Mouse (Mus musculus): ENCODE results near the gene Bbof1. TPM values are rescaled to one million over a fixed set of nuclear protein-coding genes. Genes with fewer than 3 reads are reported as not detected.

Gene Bbof1
- total RNA-seq, 2 experiments from 2014 or later, result 7.4 to 11.9 TPM

- DNase-seq (ENCODE audit: low spot score in 2 of 2), result no peak
- intact Hi-C loops (cut with DNase I), result no loop called here
Observed at GRCm38 (mm10) chr12:84399135-84399534, 9.7 kb upstream of the Bbof1 start.

- intact Hi-C loops (cut with DNase I), result no loop called here
Observed at GRCm38 (mm10) chr12:84399663-84400062, 9.2 kb upstream of the Bbof1 start.

GRCm38 (mm10) chr12:84400068-84400467 is 8.8 kb upstream of the Bbof1 start:
- no peak for DNase-seq (ENCODE audit: low spot score in 2 of 2)
- intact Hi-C loops (cut with DNase I), result no loop called here

More at GRCm38 (mm10) chr12:84399663-84400062, 9.2 kb upstream of the Bbof1 start:
- no peak for DNase-seq (ENCODE audit: low spot score in 2 of 2)

GRCm38 (mm10) chr12:84400653-84401052 is 8.2 kb upstream of the Bbof1 start:
- intact Hi-C loops (cut with DNase I), result no loop called here
- DNase-seq (ENCODE audit: low spot score in 2 of 2), result no peak

- intact Hi-C loops (cut with DNase I), result no loop called here
- no peak for DNase-seq (ENCODE audit: low spot score in 2 of 2)
Observed at GRCm38 (mm10) chr12:84402923-84403322, 5.9 kb upstream of the Bbof1 start.

GRCm38 (mm10) chr12:84404541-84404940 is 4.3 kb upstream of the Bbof1 start:
- intact Hi-C loops (cut with DNase I), result no loop called here

GRCm38 (mm10) chr12:84407259-84407658 is 1.6 kb upstream of the Bbof1 start:
- no peak for DNase-seq (ENCODE audit: low spot score in 2 of 2)
- intact Hi-C loops (cut with DNase I), result loop anchor here (5.0 kb wide), 1 partner anchor 45 kb away; the partner anchor contains the start of genes Coq6 and Fam161b

More at GRCm38 (mm10) chr12:84404541-84404940, 4.3 kb upstream of the Bbof1 start:
- no peak for DNase-seq (ENCODE audit: low spot score in 2 of 2)

- intact Hi-C loops (cut with DNase I), result loop anchor here (5.0 kb wide), 1 partner anchor 46 kb away; the partner anchor contains the start of genes Coq6 and Fam161b
- peak; percentile 31 to 46 for DNase-seq (ENCODE audit: low spot score in 2 of 2)
Observed at GRCm38 (mm10) chr12:84407874-84408818, 725 bp upstream of the Bbof1 start.

- intact Hi-C loops (cut with DNase I), result loop anchor here (2.0 kb wide), 1 partner anchor 34 kb away; the partner anchor contains the start of genes Aldh6a1 and Lin52
- DNase-seq (ENCODE audit: low spot score in 2 of 2), result peak; percentile 87 to 88
Observed at GRCm38 (mm10) chr12:84416834-84417604, 8.1 kb downstream of the Bbof1 start, which contains the start of gene Rnf113a2. Rnf113a2 (plus strand) TSS chr12:84417196.

GRCm38 (mm10) chr12:84417605-84417922 is 8.7 kb downstream of the Bbof1 start:
- intact Hi-C loops (cut with DNase I), result loop anchor here (2.0 kb wide), 1 partner anchor 33 kb away; the partner anchor contains the start of genes Aldh6a1 and Lin52

GRCm38 (mm10) chr12:84423990-84424389 is 15.1 kb downstream of the Bbof1 start:
- DNase-seq (ENCODE audit: low spot score in 2 of 2), result no peak
- intact Hi-C loops (cut with DNase I), result no loop called here

More at GRCm38 (mm10) chr12:84417605-84417922, 8.7 kb downstream of the Bbof1 start:
- no peak for DNase-seq (ENCODE audit: low spot score in 2 of 2)

GRCm38 (mm10) chr12:84429825-84430224 is 21.0 kb downstream of the Bbof1 start:
- DNase-seq (ENCODE audit: low spot score in 2 of 2), result no peak

GRCm38 (mm10) chr12:84438697-84439096 is 29.8 kb downstream of the Bbof1 start:
- intact Hi-C loops (cut with DNase I), result no loop called here
- DNase-seq (ENCODE audit: low spot score in 2 of 2), result no peak

More at GRCm38 (mm10) chr12:84429825-84430224, 21.0 kb downstream of the Bbof1 start:
- intact Hi-C loops (cut with DNase I), result no loop called here

- DNase-seq (ENCODE audit: low spot score in 2 of 2), result no peak
- intact Hi-C loops (cut with DNase I), result no loop called here
Observed at GRCm38 (mm10) chr12:84442526-84442925, 33.7 kb downstream of the Bbof1 start.

- intact Hi-C loops (cut with DNase I), result no loop called here
- DNase-seq (ENCODE audit: low spot score in 2 of 2), result no peak
Observed at GRCm38 (mm10) chr12:84447386-84447785, 38.5 kb downstream of the Bbof1 start.

GRCm38 (mm10) chr12:84448181-84448580 is 39.3 kb downstream of the Bbof1 start:
- intact Hi-C loops (cut with DNase I), result no loop called here
- no peak for DNase-seq (ENCODE audit: low spot score in 2 of 2)

- intact Hi-C loops (cut with DNase I), result loop anchor here (2.0 kb wide), 1 partner anchor 33 kb away; the partner anchor contains the start of gene Rnf113a2
- no peak for DNase-seq (ENCODE audit: low spot score in 2 of 2)
Observed at GRCm38 (mm10) chr12:84449887-84450286, 41.0 kb downstream of the Bbof1 start.

- intact Hi-C loops (cut with DNase I), result loop anchor here (2.0 kb wide), 1 partner anchor 34 kb away; the partner anchor contains the start of gene Rnf113a2
- no peak for DNase-seq (ENCODE audit: low spot score in 2 of 2)
Observed at GRCm38 (mm10) chr12:84450351-84450717, 41.5 kb downstream of the Bbof1 start.

GRCm38 (mm10) chr12:84450718-84451646 is 42.1 kb downstream of the Bbof1 start, which contains the start of the genes Aldh6a1 and Lin52:
Aldh6a1 (minus strand) TSS chr12:84451004.
Lin52 (plus strand) TSS chr12:84451422.
- DNase-seq (ENCODE audit: low spot score in 2 of 2), result peak; percentile 96 to 100
- intact Hi-C loops (cut with DNase I), result loop anchor here (2.0 kb wide), 1 partner anchor 34 kb away; the partner anchor contains the start of gene Rnf113a2

Data from left cerebral cortex, postnatal 25 days (tissue).